Mouse (Mus musculus): ENCODE results near the gene Luc7l3. TPM values are rescaled to one million over a fixed set of nuclear protein-coding genes. Genes with fewer than 3 reads are reported as not detected.
"Not testable (repeated sequence)": the region's sequence is repeated elsewhere in the genome, so short reads cannot be mapped to it uniquely, and the experiment has no call there.

Gene Luc7l3
- polyA plus RNA-seq, 1 experiment from 2014 or later: 126 TPM

DNA sequence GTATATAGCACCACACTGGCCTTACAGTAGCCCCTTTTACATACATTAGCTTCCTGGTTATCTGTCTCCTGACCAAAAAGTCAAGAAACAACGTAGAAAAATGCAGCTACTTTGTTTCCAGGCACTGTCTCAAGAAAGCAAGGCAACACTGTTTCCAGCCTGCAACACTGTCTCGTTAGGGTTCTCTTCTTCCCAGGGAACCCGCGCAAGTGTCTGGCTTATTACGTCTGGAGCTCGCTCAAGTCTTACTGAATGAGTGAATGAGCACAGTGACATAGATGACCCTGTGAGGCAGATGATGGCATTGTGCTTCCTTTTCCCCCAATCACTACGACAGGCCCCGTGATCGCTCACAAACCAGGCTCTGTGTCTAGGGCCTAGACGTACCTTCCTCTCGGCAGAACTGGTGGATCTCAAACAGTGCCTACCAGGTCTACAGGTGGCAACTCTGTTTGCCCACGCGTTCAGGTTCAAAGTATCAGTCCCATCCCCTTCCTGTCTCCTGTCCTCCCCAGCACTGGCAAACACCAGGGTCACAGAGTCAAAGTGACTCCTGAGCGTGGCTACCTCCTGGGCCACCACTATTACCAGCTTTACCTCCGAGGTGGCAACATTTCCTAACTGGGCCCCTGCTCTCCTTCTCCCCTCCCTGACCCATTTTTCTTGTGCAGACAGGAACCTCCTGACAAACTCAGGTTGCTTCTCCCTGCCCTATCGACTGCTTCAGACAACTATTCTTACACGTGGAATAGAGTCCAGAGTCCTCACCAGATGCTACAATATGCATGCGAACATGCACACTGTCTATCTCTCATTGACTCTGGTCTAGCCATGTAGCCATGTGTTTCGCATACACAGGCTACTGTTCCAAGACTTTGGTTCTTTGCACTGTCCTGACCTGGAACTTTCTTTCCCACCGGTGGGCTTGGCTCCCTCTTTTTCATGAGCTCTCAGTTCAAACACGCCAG is 48.5 kb downstream of the Luc7l3 start:
- H3K4me2 ChIP-seq (ENCODE audit: low read depth, low read length): no peak overlapping the region
- no peak overlapping the region for H3K9ac ChIP-seq (replicated peaks; ENCODE audit: low read depth, low read length)
- WGBS: 91% methylated on average over 21 of the region's 21 CpGs

DNA sequence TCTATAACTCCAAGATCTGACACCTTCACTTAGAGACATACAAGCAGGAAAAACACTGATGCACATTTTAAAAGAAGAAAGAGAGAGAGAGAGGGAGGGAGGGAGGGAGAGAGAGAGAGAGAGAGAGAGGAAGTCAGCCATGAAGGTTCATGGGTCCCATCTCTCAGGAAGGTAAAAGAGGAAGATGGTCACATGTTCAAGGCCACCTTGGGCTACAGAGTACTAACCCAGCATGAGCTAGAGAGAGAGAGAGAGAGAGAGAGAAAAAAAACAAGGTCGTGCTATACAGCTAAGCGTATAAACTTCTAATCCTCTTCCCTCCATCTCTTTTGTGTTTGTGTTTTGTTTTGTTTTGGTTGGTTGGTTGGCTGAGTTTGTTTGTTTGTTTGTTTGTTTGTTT is 50.8 kb downstream of the Luc7l3 start:
- Histone ChIP-seq H3K4me1 (ENCODE audit: control insufficient read depth, insufficient read depth, low read length) (no peaks in the 10 kb centered on the region), H3K27me3 (ENCODE audit: control insufficient read depth, insufficient read depth, low read length) (no peaks in the 10 kb centered on the region), H3K4me3 (ENCODE audit: low read depth, low read length) (no peak overlapping the region), H3K9ac (replicated peaks; ENCODE audit: low read depth, low read length) (no peak overlapping the region), H3K27ac (ENCODE audit: low read depth, low read length) (no peak overlapping the region), H3K4me2 (ENCODE audit: low read depth, low read length) (no peak overlapping the region), H3K9me3 (ENCODE audit: control insufficient read depth, low read length) (no peaks in the 10 kb centered on the region), H3K36me3 (ENCODE audit: control insufficient read depth, insufficient read depth, low read length) (no peaks in the 10 kb centered on the region)
- 86% methylated on average over 2 of the region's 2 CpGs for WGBS
- no peak for ATAC-seq (ENCODE audit: low read depth)

More for the DNA sequence above, 48.5 kb downstream of the Luc7l3 start:
- Histone ChIP-seq H3K27me3 (ENCODE audit: control insufficient read depth, insufficient read depth, low read length) (no peaks in the 10 kb centered on the region), H3K9me3 (ENCODE audit: control insufficient read depth, low read length) (no peaks in the 10 kb centered on the region), H3K4me1 (ENCODE audit: control insufficient read depth, insufficient read depth, low read length) (peaks cover 5% of the 10 kb centered on the region), H3K27ac (ENCODE audit: low read depth, low read length) (no peak overlapping the region), H3K4me3 (ENCODE audit: low read depth, low read length) (no peak overlapping the region), H3K36me3 (ENCODE audit: control insufficient read depth, insufficient read depth, low read length) (no peaks in the 10 kb centered on the region)
- no peak for ATAC-seq (ENCODE audit: low read depth)

DNA sequence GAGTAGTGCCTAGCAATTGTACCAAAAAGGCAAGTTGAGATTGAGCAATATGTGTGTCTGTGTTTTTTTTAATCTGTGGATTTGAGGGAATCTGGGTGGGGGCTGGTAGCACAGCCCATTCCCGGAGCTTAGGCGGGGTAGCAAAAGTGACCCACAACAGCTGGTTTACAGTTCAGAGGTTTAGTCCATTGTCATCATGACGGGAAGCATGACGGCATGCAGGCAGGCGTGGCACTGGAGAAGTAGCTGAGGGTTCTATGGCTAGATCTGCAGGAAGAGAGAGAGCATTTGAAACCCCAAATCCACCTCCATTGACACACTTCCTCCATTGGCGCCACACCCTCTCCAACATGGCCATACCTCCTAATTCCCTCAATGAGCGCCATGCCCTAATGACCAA is 51.9 kb downstream of the Luc7l3 start:
- H3K4me3 ChIP-seq (ENCODE audit: low read depth, low read length): no peak overlapping the region
- ATAC-seq (ENCODE audit: low read depth): no peak

DNA sequence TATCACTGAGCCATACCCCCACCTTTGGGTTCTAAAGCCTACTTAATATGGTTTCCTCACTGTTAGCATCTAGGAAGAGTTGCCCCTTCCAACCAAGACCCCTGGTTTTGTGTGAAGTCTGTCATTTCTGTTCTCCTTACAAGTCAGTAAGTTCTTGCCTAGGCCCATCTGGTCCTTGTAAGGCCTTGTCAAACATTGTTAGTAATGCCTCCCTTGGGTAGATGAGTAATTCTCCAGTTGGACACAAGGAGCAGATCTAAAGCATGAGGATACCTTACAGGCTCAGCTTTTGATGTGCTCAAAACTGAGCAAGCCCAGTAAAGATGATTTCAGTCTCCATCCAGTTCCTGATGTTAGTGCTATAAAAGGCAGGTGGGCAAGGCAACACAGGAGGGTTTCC is 53.0 kb downstream of the Luc7l3 start:
- H3K36me3 ChIP-seq (ENCODE audit: control insufficient read depth, insufficient read depth, low read length): no peaks in the 10 kb centered on the region
- H3K4me2 ChIP-seq (ENCODE audit: low read depth, low read length): no peak overlapping the region
- H3K9ac ChIP-seq (replicated peaks; ENCODE audit: low read depth, low read length): no peak overlapping the region
- H3K27me3 ChIP-seq (ENCODE audit: control insufficient read depth, insufficient read depth, low read length): no peaks in the 10 kb centered on the region
- no peaks in the 10 kb centered on the region for H3K4me1 ChIP-seq (ENCODE audit: control insufficient read depth, insufficient read depth, low read length)
- no peak overlapping the region for H3K4me3 ChIP-seq (ENCODE audit: low read depth, low read length)
- no peak for ATAC-seq (ENCODE audit: low read depth)
- H3K27ac ChIP-seq (ENCODE audit: low read depth, low read length): no peak overlapping the region
- no peaks in the 10 kb centered on the region for H3K9me3 ChIP-seq (ENCODE audit: control insufficient read depth, low read length)

More for the DNA sequence above, 51.9 kb downstream of the Luc7l3 start:
- Histone ChIP-seq H3K27me3 (ENCODE audit: control insufficient read depth, insufficient read depth, low read length) (no peaks in the 10 kb centered on the region), H3K9ac (replicated peaks; ENCODE audit: low read depth, low read length) (no peak overlapping the region), H3K4me1 (ENCODE audit: control insufficient read depth, insufficient read depth, low read length) (no peaks in the 10 kb centered on the region), H3K27ac (ENCODE audit: low read depth, low read length) (no peak overlapping the region), H3K9me3 (ENCODE audit: control insufficient read depth, low read length) (no peaks in the 10 kb centered on the region), H3K4me2 (ENCODE audit: low read depth, low read length) (no peak overlapping the region), H3K36me3 (ENCODE audit: control insufficient read depth, insufficient read depth, low read length) (no peaks in the 10 kb centered on the region)
- WGBS: 92% methylated on average over 7 of the region's 7 CpGs

DNA sequence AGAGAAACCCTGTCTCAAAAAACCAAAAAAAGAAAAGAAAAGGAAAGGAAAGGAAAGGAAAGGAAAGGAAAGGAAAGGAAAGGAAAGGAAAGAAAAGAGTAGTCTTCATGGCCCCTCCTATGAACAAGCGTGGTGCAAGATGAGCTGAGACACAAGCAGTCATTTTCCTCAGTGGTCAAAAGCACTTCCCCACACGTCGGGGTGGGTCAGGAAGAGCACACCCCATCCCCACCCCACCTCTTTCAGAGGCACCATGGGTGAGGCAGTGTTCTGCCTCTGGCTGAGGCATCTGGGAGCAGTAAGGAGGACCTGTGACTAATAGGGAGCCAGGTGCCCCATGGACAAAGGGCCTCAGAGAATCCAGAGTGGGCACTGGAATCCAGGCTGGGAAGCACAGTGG is 55.6 kb downstream of the Luc7l3 start:
- H3K9ac ChIP-seq (replicated peaks; ENCODE audit: low read depth, low read length); ATAC-seq (ENCODE audit: low read depth): not testable (repeated sequence)
- WGBS: 77% methylated on average over 3 of the region's 3 CpGs

DNA sequence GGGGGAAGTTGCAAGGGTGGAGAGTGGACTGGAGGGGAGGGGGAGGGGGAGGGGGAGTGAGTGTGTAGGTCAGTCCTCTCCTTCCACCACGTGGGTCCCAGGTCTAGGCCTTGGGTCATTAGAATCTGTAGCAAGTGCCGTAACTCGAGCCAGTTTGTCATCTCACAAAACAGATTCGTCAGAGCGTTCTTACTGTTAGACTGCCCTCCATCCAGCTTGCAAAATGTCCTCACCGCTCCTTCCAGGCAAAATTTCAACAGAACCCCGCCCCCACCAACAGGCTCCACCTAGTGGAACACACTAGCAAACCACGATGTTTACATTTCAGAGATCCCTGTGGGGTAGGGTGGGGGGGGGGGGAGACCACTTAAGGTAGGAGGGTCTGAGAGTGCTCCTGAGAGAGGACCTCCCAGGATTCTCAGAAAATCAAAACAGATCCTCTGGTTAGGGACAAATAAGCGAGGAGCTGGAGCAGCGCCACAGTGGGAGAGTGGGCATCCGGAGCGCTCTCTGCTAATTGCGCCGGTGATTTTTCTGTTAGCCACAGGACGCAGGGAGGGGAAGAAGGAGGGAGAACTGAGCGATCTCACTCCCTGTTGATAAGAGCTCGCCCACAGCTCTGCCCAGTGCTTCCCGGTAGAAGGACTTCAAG is 56.5 kb downstream of the Luc7l3 start:
- ATAC-seq (ENCODE audit: low read depth): peak; percentile 81
- Histone ChIP-seq H3K27me3 (ENCODE audit: control insufficient read depth, insufficient read depth, low read length) (no peaks in the 10 kb centered on the region), H3K4me3 (ENCODE audit: low read depth, low read length) (peak overlapping the region; percentile 24), H3K4me2 (ENCODE audit: low read depth, low read length) (peak overlapping the region; percentile 52), H3K9ac (replicated peaks; ENCODE audit: low read depth, low read length) (peak overlapping the region; percentile 26), H3K9me3 (ENCODE audit: control insufficient read depth, low read length) (no peaks in the 10 kb centered on the region), H3K4me1 (ENCODE audit: control insufficient read depth, insufficient read depth, low read length) (no peaks in the 10 kb centered on the region), H3K36me3 (ENCODE audit: control insufficient read depth, insufficient read depth, low read length) (no peaks in the 10 kb centered on the region), H3K27ac (ENCODE audit: low read depth, low read length) (0 out of 2 replicates have a peak overlapping the region, but pooled peaks have one; percentile 12)
- under 1% methylated on average over 18 of the region's 18 CpGs for WGBS

More for the DNA sequence above, 55.6 kb downstream of the Luc7l3 start:
- H3K27me3 ChIP-seq (ENCODE audit: control insufficient read depth, insufficient read depth, low read length); H3K36me3 ChIP-seq (ENCODE audit: control insufficient read depth, insufficient read depth, low read length); H3K9me3 ChIP-seq (ENCODE audit: control insufficient read depth, low read length); H3K4me3 ChIP-seq (ENCODE audit: low read depth, low read length); H3K4me1 ChIP-seq (ENCODE audit: control insufficient read depth, insufficient read depth, low read length); H3K4me2 ChIP-seq (ENCODE audit: low read depth, low read length); H3K27ac ChIP-seq (ENCODE audit: low read depth, low read length): not testable (repeated sequence)

DNA sequence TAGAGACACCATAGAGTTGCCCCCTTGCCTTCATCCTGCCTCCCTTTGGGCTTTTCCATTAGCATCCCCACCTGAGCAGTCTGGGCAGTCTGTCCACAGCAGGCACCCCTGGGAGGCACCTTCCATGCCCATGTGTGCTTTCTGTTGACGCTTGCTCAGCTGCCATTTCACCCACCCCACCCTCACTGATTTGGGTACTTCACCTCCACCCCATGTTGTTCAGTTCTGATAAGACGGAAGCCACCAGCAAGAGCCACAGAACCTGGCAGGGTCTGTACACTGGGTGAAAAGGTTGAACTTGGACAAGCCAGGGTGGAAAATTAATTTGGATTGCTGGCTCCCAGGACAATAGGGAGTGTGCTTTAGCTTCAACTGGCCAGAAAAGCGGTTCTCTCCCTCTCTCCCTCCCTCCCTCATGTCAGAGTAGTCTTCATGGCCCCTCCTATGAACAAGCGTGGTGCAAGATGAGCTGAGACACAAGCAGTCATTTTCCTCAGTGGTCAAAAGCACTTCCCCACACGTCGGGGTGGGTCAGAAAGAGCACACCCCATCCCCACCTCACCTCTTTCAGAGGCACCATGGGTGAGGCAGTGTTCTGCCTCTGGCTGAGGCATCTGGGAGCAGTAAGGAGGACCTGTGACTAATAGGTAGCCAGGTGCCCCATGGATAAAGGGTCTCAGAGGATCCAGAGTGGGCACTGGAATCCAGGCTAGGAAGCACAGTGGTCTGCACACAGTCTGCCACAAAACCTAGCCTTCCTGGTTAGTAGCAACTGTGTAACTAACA is 60.0 kb downstream of the Luc7l3 start:
- Histone ChIP-seq H3K27me3 (ENCODE audit: control insufficient read depth, insufficient read depth, low read length) (no peaks in the 10 kb centered on the region), H3K36me3 (ENCODE audit: control insufficient read depth, insufficient read depth, low read length) (no peaks in the 10 kb centered on the region), H3K4me1 (ENCODE audit: control insufficient read depth, insufficient read depth, low read length) (no peaks in the 10 kb centered on the region), H3K4me3 (ENCODE audit: low read depth, low read length) (no peak overlapping the region), H3K27ac (ENCODE audit: low read depth, low read length) (no peak overlapping the region), H3K9me3 (ENCODE audit: control insufficient read depth, low read length) (no peaks in the 10 kb centered on the region), H3K4me2 (ENCODE audit: low read depth, low read length) (no peak overlapping the region), H3K9ac (replicated peaks; ENCODE audit: low read depth, low read length) (no peak overlapping the region)
- ATAC-seq (ENCODE audit: low read depth): no peak
- WGBS: 69% methylated on average over 6 of the region's 6 CpGs

DNA sequence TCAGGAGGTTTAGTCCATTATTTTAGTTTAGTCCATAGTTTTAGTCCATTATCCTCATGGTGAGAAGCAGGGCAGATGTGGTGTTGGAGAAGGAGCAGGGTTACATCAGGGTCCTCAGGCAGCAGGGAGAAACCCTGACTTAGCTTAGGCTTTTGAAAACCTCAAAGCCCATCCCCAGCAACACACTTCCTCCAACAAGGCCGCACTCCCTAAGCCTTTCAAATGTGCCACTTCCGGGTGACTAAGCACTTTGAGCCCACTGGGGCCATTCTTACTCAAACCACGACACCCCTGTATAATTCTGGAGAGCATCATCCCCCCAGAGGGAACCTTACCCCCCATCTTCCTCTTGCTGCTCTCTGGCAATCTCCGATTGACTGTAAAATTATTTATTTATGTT is 62.0 kb downstream of the Luc7l3 start:
- Histone ChIP-seq H3K9ac (replicated peaks; ENCODE audit: low read depth, low read length) (no peak overlapping the region), H3K4me2 (ENCODE audit: low read depth, low read length) (no peak overlapping the region), H3K4me1 (ENCODE audit: control insufficient read depth, insufficient read depth, low read length) (no peaks in the 10 kb centered on the region), H3K27ac (ENCODE audit: low read depth, low read length) (no peak overlapping the region), H3K36me3 (ENCODE audit: control insufficient read depth, insufficient read depth, low read length) (no peaks in the 10 kb centered on the region), H3K4me3 (ENCODE audit: low read depth, low read length) (no peak overlapping the region), H3K9me3 (ENCODE audit: control insufficient read depth, low read length) (no peaks in the 10 kb centered on the region), H3K27me3 (ENCODE audit: control insufficient read depth, insufficient read depth, low read length) (no peaks in the 10 kb centered on the region)
- ATAC-seq (ENCODE audit: low read depth): no peak
- 57% methylated on average over 4 of the region's 4 CpGs for WGBS
